Mouse (Mus musculus): ENCODE results near the gene Frmd5.
"Not testable (repeated sequence)": the region's sequence is repeated elsewhere in the genome, so short reads cannot be mapped to it uniquely, and the experiment has no call there.

Gene Frmd5

DNA sequence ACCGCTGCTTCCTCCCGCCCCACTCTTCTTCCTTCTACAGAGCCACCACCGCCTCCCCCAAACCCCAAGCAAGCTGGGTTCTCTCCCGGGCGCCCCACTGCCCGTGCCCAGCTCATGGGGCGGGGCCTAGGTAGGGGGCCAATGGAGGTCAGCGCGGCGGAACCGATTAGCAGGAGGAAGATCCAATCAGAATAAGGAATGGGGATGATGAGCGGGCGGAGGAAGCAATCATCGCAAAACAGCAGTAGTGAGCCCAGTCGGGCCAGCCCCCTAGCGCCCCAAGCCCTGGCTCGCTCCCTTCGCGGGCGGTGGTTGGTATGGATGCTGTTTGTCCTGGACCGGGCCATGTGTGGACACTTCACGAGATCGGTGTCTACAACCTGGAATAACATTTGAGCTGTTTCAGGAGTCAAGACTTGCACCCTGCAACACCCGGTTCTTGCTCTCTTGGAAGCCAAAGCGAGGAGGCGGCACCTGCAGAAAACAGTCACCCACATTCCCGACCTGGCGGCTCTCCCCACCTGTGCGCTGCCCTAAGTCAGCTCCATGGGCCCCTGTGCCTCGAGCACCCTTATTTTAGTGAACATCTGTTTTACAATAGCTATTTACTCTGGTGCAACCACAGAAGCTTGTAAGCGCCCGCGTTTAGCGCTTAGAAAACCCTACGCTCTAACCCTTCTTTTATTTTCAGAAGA lies at the start of gene Frmd5:
Frmd5 (minus strand) TSS at position 129 of the 695 bp plus-strand sequence.
- DNase-seq (ENCODE audit: low read depth, low spot score), result peak; percentile 86

DNA sequence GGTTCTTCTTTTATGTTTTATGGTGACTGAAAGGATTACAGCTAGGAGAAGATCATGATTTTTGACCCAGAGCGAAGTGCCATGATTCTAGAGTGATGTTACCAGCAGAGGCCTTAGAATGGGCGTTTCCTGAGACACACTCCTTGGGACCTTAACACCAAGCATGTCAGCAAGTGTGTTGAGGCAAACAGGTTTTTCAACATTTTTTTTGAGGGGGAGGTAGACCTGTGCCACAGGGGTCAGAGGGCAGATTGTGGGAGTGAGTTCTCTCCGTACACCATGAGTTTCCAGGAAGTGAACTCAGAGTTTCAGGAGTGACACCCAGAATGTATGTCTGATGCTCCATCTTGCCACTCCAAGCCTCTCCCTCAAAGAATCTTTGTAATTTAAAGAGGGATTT lies 47.1 kb upstream of the Frmd5 start:
- DNase-seq (ENCODE audit: low read depth, low spot score), result no peak

- no peak for DNase-seq (ENCODE audit: low read depth, low spot score)
Measured at GRCm38 (mm10) chr2:121852045-121852444, 45.2 kb upstream of the Frmd5 start.

- DNase-seq (ENCODE audit: low read depth, low spot score), result no peak
Measured at GRCm38 (mm10) chr2:121846050-121846449, 39.2 kb upstream of the Frmd5 start.

- no peak for DNase-seq (ENCODE audit: low read depth, low spot score)
Measured at GRCm38 (mm10) chr2:121842249-121842648, 35.4 kb upstream of the Frmd5 start.

DNA sequence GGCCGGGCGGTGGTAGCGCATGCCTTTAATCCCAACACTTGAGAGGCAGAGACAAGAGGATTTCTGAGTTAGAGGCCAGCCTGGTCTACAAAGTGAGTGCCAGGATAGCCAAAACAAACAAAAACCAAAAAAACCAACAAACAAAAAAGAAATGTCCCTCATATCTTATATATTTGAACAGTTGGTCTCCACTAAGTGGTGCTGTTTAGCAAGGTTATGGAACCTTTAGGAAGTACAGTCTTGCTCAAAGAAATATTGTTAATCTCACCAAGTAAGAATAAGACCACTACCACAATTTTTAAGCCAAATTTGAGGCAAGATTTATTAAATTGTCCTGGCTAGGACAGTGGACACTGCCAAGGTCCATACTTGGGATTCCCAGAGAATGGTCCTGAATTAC lies 34.6 kb upstream of the Frmd5 start:
- DNase-seq (ENCODE audit: low read depth, low spot score), result no peak

- no peak for DNase-seq (ENCODE audit: low read depth, low spot score)
Measured at GRCm38 (mm10) chr2:121834926-121835325, 28.0 kb upstream of the Frmd5 start.

GRCm38 (mm10) chr2:121832484-121832894 lies 25.6 kb upstream of the Frmd5 start:
- peak; percentile 63 for DNase-seq (ENCODE audit: low read depth, low spot score)

GRCm38 (mm10) chr2:121828411-121828810 lies 21.5 kb upstream of the Frmd5 start:
- DNase-seq (ENCODE audit: low read depth, low spot score), result no peak

- no peak for DNase-seq (ENCODE audit: low read depth, low spot score)
Measured at GRCm38 (mm10) chr2:121826189-121826588, 19.3 kb upstream of the Frmd5 start.

DNA sequence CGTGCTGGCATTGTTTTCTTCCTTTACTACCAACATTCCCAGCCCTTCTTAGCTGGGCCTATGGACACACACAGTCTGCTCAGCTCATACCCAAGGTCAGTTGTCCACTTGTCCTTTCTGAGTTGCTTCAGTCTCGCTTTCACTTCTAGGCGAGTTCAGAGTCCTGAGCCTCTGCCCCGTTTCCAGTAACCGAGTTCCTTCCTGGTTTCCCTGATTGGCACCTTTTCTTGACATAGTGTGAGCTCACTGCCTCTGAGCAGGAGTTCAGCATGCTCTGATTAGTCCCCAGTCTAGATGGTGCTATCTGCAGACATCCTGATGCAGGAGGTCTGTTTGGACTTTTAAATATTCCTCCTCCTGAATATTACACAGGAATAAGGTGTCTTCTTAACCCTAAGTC lies 17.8 kb upstream of the Frmd5 start:
- DNase-seq (ENCODE audit: low read depth, low spot score), result no peak

GRCm38 (mm10) chr2:121821787-121822186 lies 14.9 kb upstream of the Frmd5 start:
- DNase-seq (ENCODE audit: low read depth, low spot score), result no peak

GRCm38 (mm10) chr2:121810876-121811275 lies 4.0 kb upstream of the Frmd5 start:
- not testable (repeated sequence) for DNase-seq (ENCODE audit: low read depth, low spot score)

- DNase-seq (ENCODE audit: low read depth, low spot score), result no peak
Measured at GRCm38 (mm10) chr2:121809126-121809525, 2.2 kb upstream of the Frmd5 start.

- DNase-seq (ENCODE audit: low read depth, low spot score), result peak; percentile 24
Measured at GRCm38 (mm10) chr2:121806171-121806943, 530 bp downstream of the Frmd5 start.

DNA sequence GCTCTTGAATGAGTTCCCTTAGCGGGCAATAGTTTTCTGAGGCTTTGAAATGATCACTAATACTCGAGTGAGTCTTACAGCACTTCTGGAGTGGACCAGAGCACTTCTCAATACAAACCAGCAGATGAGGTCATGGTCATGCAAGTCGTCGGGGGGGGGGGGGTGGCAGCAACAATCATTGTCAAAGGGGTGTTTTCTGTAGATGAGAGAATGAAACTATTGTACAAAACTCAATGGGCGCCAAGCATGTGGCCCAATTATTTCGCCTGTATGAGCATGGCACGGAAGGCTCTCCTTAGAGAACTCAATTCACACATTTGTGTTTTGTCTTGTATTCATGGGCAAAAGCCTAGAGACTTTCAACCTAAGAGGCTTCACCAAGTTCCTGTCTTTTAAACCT lies 7.8 kb downstream of the Frmd5 start:
- DNase-seq (ENCODE audit: low read depth, low spot score), result no peak

DNA sequence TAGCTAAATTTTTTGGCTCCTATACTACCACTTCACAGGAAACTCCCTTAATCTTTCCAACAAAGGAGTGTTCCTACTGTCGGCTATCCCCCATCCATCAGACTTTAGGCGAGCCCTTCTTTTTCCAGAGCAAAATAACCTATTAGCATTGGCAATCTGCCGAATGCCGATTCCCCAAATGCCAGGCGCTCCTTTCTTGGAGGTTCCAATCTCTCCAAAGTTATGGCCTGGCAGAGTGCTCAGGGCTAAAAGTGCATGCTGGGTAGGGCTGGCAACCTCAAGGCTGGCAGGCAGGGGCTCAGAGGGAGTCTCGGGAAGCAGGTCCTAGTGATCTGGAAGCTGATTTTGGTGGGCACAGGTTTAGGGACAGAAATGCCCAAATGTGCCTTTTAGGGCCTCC lies 10.9 kb downstream of the Frmd5 start:
- DNase-seq (ENCODE audit: low read depth, low spot score), result no peak

DNA sequence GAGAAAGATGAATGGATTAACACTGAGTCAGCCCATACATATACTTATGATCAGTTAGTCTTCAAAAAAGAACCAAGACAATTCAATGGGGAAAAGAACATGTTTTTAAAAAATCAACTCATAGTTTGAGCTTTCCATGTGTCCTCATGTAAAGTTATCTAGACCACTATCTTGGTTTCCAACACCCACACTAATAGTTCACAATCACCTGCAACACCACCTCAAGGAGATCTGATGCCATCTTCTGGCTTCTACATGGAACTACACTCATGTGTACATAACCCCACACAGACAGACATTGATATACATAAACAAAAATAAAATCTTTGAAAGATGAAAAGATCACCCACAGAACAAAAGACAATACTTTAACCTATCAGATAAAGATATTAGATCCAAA lies 17.1 kb downstream of the Frmd5 start:
- no peak for DNase-seq (ENCODE audit: low read depth, low spot score)

GRCm38 (mm10) chr2:121788415-121788814 lies 18.5 kb downstream of the Frmd5 start:
- DNase-seq (ENCODE audit: low read depth, low spot score), result no peak

- no peak for DNase-seq (ENCODE audit: low read depth, low spot score)
Measured at GRCm38 (mm10) chr2:121787767-121788166, 19.1 kb downstream of the Frmd5 start.

DNA sequence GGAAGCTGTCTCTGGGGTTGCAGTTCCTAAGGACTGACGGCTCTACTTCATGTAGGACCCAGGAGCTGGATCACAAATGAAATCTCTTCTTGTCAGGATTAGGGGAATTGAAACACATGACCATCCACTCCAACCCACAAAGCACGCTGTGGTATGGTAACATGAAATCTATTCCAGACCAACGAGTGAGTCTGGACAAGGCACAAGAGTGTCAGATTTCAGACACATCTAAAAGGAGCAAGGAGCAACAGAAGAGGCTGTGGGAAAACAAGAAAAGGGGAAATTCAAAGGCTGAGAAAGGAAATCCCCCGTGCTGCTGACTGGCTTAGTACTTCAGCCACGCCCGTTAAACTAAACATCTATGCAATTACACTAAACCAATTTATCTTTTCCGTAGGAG lies 19.6 kb downstream of the Frmd5 start:
- DNase-seq (ENCODE audit: low read depth, low spot score), result no peak

DNA sequence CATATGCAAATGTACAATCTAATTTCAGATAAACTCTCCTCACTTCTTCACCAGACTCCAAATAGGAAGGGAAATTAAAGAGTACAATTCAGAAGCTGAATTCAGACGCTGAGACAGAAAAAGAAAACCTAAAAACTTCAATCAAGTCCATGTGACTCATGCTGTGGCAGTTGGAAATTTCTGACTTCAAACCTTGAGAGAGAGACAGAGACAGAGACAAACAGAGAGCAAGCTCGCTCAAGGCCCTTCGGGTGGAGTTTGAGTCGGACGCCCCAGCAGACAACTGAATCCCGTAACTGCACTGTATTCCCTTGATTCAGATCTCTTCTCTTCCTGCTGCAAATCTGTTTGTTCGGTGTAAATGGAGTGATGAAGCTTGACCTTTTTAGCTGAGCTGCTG lies 30.7 kb downstream of the Frmd5 start:
- DNase-seq (ENCODE audit: low read depth, low spot score), result no peak

DNA sequence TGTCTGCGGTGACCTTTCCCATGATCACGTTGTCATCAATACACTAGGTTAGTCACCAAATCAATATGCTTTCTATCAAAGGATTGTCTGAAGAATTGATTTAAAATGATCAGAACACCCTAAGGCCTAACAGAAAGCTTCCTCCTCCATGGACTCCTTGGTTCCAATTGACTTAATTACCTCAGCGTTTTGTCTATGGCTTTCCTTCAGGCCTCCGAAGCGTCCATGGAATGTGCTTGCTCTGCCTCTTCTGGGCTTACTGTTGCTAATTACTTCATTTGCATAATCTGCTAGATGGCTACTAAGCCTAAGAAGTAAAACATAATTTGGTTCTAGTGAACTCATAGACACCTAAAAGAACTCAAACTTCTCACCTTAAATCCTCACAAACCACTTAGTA lies 42.0 kb downstream of the Frmd5 start:
- DNase-seq (ENCODE audit: low read depth, low spot score), result no peak
